Mouse (Mus musculus) neural tube, embryonic 15.5 days (tissue): ENCODE measurements around the gene Mamdc4. TPM values are rescaled to one million over a fixed set of nuclear protein-coding genes. Genes with fewer than 3 reads are reported as not detected.
A peak's percentile ranks its signal among the peaks of the same experiment; 100 is the strongest.

Experiments used
- ATAC-seq: fragments of 200-750 bp; cut with Nextera tagmentation; 2 replicates; pipeline ENCODE4 v1.8.0; 2017; ENCODE audit warnings: mild to moderate bottlenecking, moderate TSS enrichment, moderate library complexity; ENCODE audit not compliant: low FRiP score
- H3K27ac ChIP-seq: fragments of 300-500 bp; sonication (generic); replicated peaks from 2 replicates; pipeline ENCODE4 v1.5.1; 2015; ENCODE audit warnings: mild to moderate bottlenecking, inconsistent platforms
- H3K27me3 ChIP-seq: fragments of 300-500 bp; sonication (generic); replicated peaks from 2 replicates; pipeline ENCODE4 v1.6.1; 2015; ENCODE audit warnings: inconsistent platforms
- H3K36me3 ChIP-seq: fragments of 300-500 bp; sonication (generic); 2 replicates; pipeline ENCODE4 v1.6.1; 2015; ENCODE audit warnings: inconsistent platforms
- H3K4me1 ChIP-seq: fragments of 300-500 bp; sonication (generic); 2 replicates; pipeline ENCODE4 v1.6.1; 2015; ENCODE audit warnings: inconsistent platforms
- H3K4me2 ChIP-seq: fragments of 300-500 bp; sonication (generic); 2 replicates; pipeline ENCODE4 v1.6.1; 2015; ENCODE audit warnings: inconsistent platforms, mild to moderate bottlenecking, moderate library complexity
- H3K4me3 ChIP-seq: fragments of 300-500 bp; sonication (generic); replicated peaks from 2 replicates; pipeline ENCODE4 v1.5.1; 2015; ENCODE audit warnings: mild to moderate bottlenecking, inconsistent platforms
- H3K9ac ChIP-seq: fragments of 300-500 bp; sonication (generic); replicated peaks from 2 replicates; pipeline ENCODE4 v1.6.1; 2015; ENCODE audit warnings: mild to moderate bottlenecking, inconsistent platforms
- H3K9me3 ChIP-seq: fragments of 300-500 bp; sonication (generic); replicated peaks from 2 replicates; pipeline ENCODE4 v1.6.1; 2016; ENCODE audit warnings: inconsistent platforms
- WGBS: fragments of 180-500 bp; shearing (Covaris S2); methylation state at CpG from one replicate; pipeline ENCODE4 v1.1.7; 2015; ENCODE audit warnings: mixed read lengths; 5-methylcytosine and 5-hydroxymethylcytosine counted together
- polyA plus RNA-seq: library from polyadenylated mRNA; unstranded; fragments of >200 nt; fragmentation: Nextera tagmentation; extraction: Ambion mirVana; gene quantifications from 2 replicates; pipeline ENCODE4 v1.2.1, GENCODE M21; 2015

Gene Mamdc4
- polyA plus RNA-seq, 1 experiment from 2014 or later: 2.3 TPM

GRCm38 (mm10) chr2:25581901-25582301 is 7.3 kb upstream of the Mamdc4 start:
- Histone ChIP-seq H3K9me3 (no peaks in the 10 kb centered on the region), H3K4me3 (peak overlapping the region; percentile 60), H3K27ac (peak overlapping the region; percentile 71), H3K36me3 (peaks cover 36% of the 10 kb centered on the region), H3K27me3 (peaks cover 39% of the 10 kb centered on the region), H3K9ac (no peak overlapping the region), H3K4me1 (peaks cover 69% of the 10 kb centered on the region), H3K4me2 (peak overlapping the region; percentile 84)
- ATAC-seq: no peak
- WGBS: 32% methylated on average over 6 of the region's 6 CpGs

GRCm38 (mm10) chr2:25581294-25581864 is 6.7 kb upstream of the Mamdc4 start, which contains the start of gene Ajm1:
Ajm1 (minus strand) TSS chr2:25581757.
- H3K9me3 ChIP-seq: no peaks in the 10 kb centered on the region
- peak within 1 kb of the TSS; percentile 84 for H3K4me2 ChIP-seq
- peak within 1 kb of the TSS; percentile 71 for H3K27ac ChIP-seq
- H3K4me1 ChIP-seq: peaks cover 73% of the 10 kb centered on the region
- H3K36me3 ChIP-seq: peaks cover 36% of the 10 kb centered on the region
- peak within 1 kb of the TSS; percentile 62 for H3K9ac ChIP-seq
- peak within 1 kb of the TSS; percentile 60 for H3K4me3 ChIP-seq
- 5% methylated on average over 19 of the region's 19 CpGs for WGBS
- peak; percentile 78 for ATAC-seq
- H3K27me3 ChIP-seq: peaks cover 44% of the 10 kb centered on the region

- ATAC-seq: peak; percentile 3; the same call in 1 of the 2 replicates
- no peaks in the 10 kb centered on the region for H3K9me3 ChIP-seq
- H3K36me3 ChIP-seq: peaks cover 37% of the 10 kb centered on the region
- peak overlapping the region; percentile 62 for H3K9ac ChIP-seq
- WGBS: 35% methylated on average over 6 of the region's 6 CpGs
- no peak overlapping the region for H3K27ac ChIP-seq
- H3K27me3 ChIP-seq: peaks cover 48% of the 10 kb centered on the region
- H3K4me3 ChIP-seq: peak overlapping the region; percentile 60
- H3K4me2 ChIP-seq: peak overlapping the region; percentile 84
- peaks cover 76% of the 10 kb centered on the region for H3K4me1 ChIP-seq
Measured at GRCm38 (mm10) chr2:25580621-25581101, 6.0 kb upstream of the Mamdc4 start.

GRCm38 (mm10) chr2:25579737-25580460 is 5.3 kb upstream of the Mamdc4 start:
- Histone ChIP-seq H3K4me1 (peaks cover 83% of the 10 kb centered on the region), H3K27me3 (peaks cover 48% of the 10 kb centered on the region), H3K27ac (no peak overlapping the region), H3K9me3 (no peaks in the 10 kb centered on the region), H3K4me3 (peak overlapping the region; percentile 60), H3K9ac (no peak overlapping the region), H3K4me2 (peak overlapping the region; percentile 84), H3K36me3 (peaks cover 30% of the 10 kb centered on the region)
- WGBS: 9% methylated on average over 27 of the region's 27 CpGs
- ATAC-seq: no peak

- Histone ChIP-seq H3K27me3 (peaks cover 48% of the 10 kb centered on the region), H3K9me3 (no peaks in the 10 kb centered on the region), H3K4me3 (peak overlapping the region; percentile 60; the same call in 1 of the 2 replicates), H3K4me2 (peak overlapping the region; percentile 84), H3K4me1 (peaks cover 85% of the 10 kb centered on the region), H3K9ac (no peak overlapping the region), H3K27ac (no peak overlapping the region), H3K36me3 (peaks cover 22% of the 10 kb centered on the region)
- 10% methylated on average over 77 of the region's 77 CpGs for WGBS
- no peak for ATAC-seq
Measured at GRCm38 (mm10) chr2:25578796-25579736, 4.4 kb upstream of the Mamdc4 start.

- H3K4me2 ChIP-seq: peak overlapping the region; percentile 32
- peaks cover 15% of the 10 kb centered on the region for H3K36me3 ChIP-seq
- no peak overlapping the region; the same call in 1 of the 2 replicates for H3K4me3 ChIP-seq
- no peak for ATAC-seq
- H3K9ac ChIP-seq: no peak overlapping the region
- peaks cover 48% of the 10 kb centered on the region for H3K27me3 ChIP-seq
- H3K9me3 ChIP-seq: no peaks in the 10 kb centered on the region
- peaks cover 85% of the 10 kb centered on the region for H3K4me1 ChIP-seq
- H3K27ac ChIP-seq: no peak overlapping the region
- WGBS: 14% methylated on average over 75 of the region's 75 CpGs
Measured at GRCm38 (mm10) chr2:25577951-25578795, 3.5 kb upstream of the Mamdc4 start.

- H3K9ac ChIP-seq: no peak overlapping the region
- H3K4me3 ChIP-seq: no peak overlapping the region; the same call in 1 of the 2 replicates
- 20% methylated on average over 92 of the region's 92 CpGs for WGBS
- H3K27me3 ChIP-seq: peaks cover 48% of the 10 kb centered on the region
- peaks cover 84% of the 10 kb centered on the region for H3K4me1 ChIP-seq
- ATAC-seq: no peak
- peaks cover 14% of the 10 kb centered on the region for H3K36me3 ChIP-seq
- no peaks in the 10 kb centered on the region for H3K9me3 ChIP-seq
- H3K4me2 ChIP-seq: peak overlapping the region; percentile 32
- H3K27ac ChIP-seq: no peak overlapping the region
Measured at GRCm38 (mm10) chr2:25576965-25577891, 2.6 kb upstream of the Mamdc4 start.

- H3K27me3 ChIP-seq: peaks cover 48% of the 10 kb centered on the region
- no peak overlapping the region for H3K9ac ChIP-seq
- WGBS: 77% methylated on average over 16 of the region's 16 CpGs
- no peaks in the 10 kb centered on the region for H3K9me3 ChIP-seq
- ATAC-seq: no peak
- H3K4me2 ChIP-seq: peak overlapping the region; percentile 82; the same call in 1 of the 2 replicates
- H3K36me3 ChIP-seq: peaks cover 15% of the 10 kb centered on the region
- peak overlapping the region; percentile 64; the same call in 1 of the 2 replicates for H3K4me3 ChIP-seq
- no peak overlapping the region for H3K27ac ChIP-seq
- H3K4me1 ChIP-seq: peaks cover 75% of the 10 kb centered on the region
Measured at GRCm38 (mm10) chr2:25576028-25576850, 1.6 kb upstream of the Mamdc4 start.

- H3K4me2 ChIP-seq: peak overlapping the region; percentile 82
- H3K27ac ChIP-seq: peak overlapping the region; percentile 95
- H3K36me3 ChIP-seq: peaks cover 18% of the 10 kb centered on the region
- H3K4me1 ChIP-seq: peaks cover 68% of the 10 kb centered on the region
- H3K9me3 ChIP-seq: no peaks in the 10 kb centered on the region
- H3K4me3 ChIP-seq: peak overlapping the region; percentile 64
- peak overlapping the region; percentile 50; the same call in 1 of the 2 replicates for H3K9ac ChIP-seq
- H3K27me3 ChIP-seq: peaks cover 46% of the 10 kb centered on the region
- ATAC-seq: no peak
- WGBS: 18% methylated on average over 21 of the region's 21 CpGs
Measured at GRCm38 (mm10) chr2:25575432-25576027, 885 bp upstream of the Mamdc4 start.
